Mouse (Mus musculus): ENCODE data around the gene Prima1.

Prima1 gene

GRCm38 (mm10) chr12:103155406-103155805 lies 86.5 kb downstream of the Prima1 start:
- no peak for DNase-seq (ENCODE audit: low read depth, low spot score)

- no peak for DNase-seq (ENCODE audit: low read depth, low spot score)
Measured at GRCm38 (mm10) chr12:103154927-103155326, 87.0 kb downstream of the Prima1 start.

DNA sequence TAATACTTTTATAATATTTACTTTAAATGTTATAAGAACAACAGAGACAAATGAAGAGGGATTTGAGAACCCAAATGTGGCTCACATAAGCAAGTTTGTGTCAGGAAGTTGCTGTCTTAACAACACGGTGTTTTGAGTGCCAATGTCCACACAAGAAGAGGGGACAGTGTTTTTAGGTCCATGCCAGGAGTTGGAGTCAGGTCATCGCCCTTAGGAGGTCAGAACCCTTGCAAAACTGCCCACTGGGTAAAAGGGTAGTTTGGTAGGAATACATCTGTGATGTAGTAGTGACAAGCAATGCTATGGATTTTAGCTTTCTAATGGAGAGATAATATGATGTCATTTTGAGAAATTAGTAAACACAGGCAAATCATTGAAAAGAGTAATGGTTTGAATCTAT lies 91.7 kb downstream of the Prima1 start:
- DNase-seq (ENCODE audit: low read depth, low spot score), result no peak
